Mouse (Mus musculus) hindbrain, embryonic 13.5 days (tissue): Measurements from ENCODE around the gene Pacrg. TPM values are rescaled to one million over a fixed set of nuclear protein-coding genes. Genes with fewer than 3 reads are reported as not detected.
A peak's percentile ranks its signal among the peaks of the same experiment; 100 is the strongest.

Source experiments
- ATAC-seq: fragments of 200-750 bp; cut with Nextera tagmentation; 2 replicates; pipeline ENCODE4 v1.8.0; 2017; ENCODE audit warnings: moderate TSS enrichment; ENCODE audit not compliant: low FRiP score
- H3K27ac ChIP-seq: fragments of 300-500 bp; sonication (generic); 2 replicates; pipeline ENCODE4 v1.5.1; 2015; ENCODE audit warnings: inconsistent platforms, mild to moderate bottlenecking, moderate library complexity
- H3K27me3 ChIP-seq: fragments of 300-500 bp; sonication (generic); 2 replicates; pipeline ENCODE4 v1.6.1; 2015; ENCODE audit warnings: mild to moderate bottlenecking, inconsistent platforms
- H3K36me3 ChIP-seq: fragments of 300-500 bp; sonication (generic); 2 replicates; pipeline ENCODE4 v1.6.1; 2015; ENCODE audit warnings: mild to moderate bottlenecking, inconsistent platforms
- H3K4me1 ChIP-seq: fragments of 300-500 bp; sonication (generic); replicated peaks from 2 replicates; pipeline ENCODE4 v1.6.1; 2015; ENCODE audit warnings: inconsistent platforms
- H3K4me2 ChIP-seq: fragments of 300-500 bp; sonication (generic); 2 replicates; pipeline ENCODE4 v1.6.1; 2015; ENCODE audit warnings: inconsistent platforms, mild to moderate bottlenecking, moderate library complexity
- H3K4me3 ChIP-seq: fragments of 300-500 bp; sonication (generic); 2 replicates; pipeline ENCODE4 v1.5.1; 2015; ENCODE audit warnings: mild to moderate bottlenecking, inconsistent platforms
- H3K9ac ChIP-seq: fragments of 300-500 bp; sonication (generic); 2 replicates; pipeline ENCODE4 v1.6.1; 2015; ENCODE audit warnings: mild to moderate bottlenecking, inconsistent platforms
- H3K9me3 ChIP-seq: fragments of 300-500 bp; sonication (generic); 2 replicates; pipeline ENCODE4 v1.6.1; 2016; ENCODE audit warnings: inconsistent platforms
- WGBS: fragments of 180-500 bp; shearing (Covaris S2); methylation state at CpG from one replicate; pipeline ENCODE4 v1.1.7; 2015; 5-methylcytosine and 5-hydroxymethylcytosine counted together
- polyA plus RNA-seq: library from polyadenylated mRNA; unstranded; fragments of >200 nt; fragmentation: Nextera tagmentation; extraction: Ambion mirVana; gene quantifications from 2 replicates; pipeline ENCODE4 v1.2.1, GENCODE M21; 2015

Pacrg gene
- polyA plus RNA-seq, 1 experiment from 2014 or later: 18.8 TPM

DNA sequence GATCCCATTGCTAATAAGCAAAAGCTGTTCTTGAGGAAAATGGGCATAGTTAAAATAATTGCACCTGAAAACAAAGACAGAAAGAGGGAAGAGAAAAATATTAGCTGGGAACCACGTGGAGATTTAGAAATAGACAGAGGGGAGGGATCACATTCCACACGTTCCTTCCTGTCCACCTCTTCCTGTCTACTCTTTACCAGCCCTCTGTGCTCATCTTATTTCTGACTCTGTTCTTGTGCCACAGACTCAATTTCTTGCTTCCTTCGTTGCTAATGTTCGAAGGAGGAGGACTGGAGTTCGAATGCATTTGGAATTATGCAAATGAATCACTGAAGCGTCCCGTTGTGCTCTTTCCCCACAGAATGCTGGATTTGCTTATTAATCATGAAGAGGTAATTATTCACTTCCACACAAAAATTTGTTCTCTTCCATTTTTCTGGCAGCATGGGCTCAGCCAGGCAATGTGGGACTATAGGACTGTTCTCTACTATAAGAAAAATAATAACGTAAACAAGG is 204.1 kb downstream of the Pacrg start:
- Histone ChIP-seq H3K4me1 (peaks cover 2% of the 10 kb centered on the region), H3K4me2 (no peak overlapping the region), H3K27ac (no peak overlapping the region), H3K9ac (no peak overlapping the region), H3K36me3 (no peaks in the 10 kb centered on the region), H3K9me3 (no peaks in the 10 kb centered on the region), H3K4me3 (no peak overlapping the region), H3K27me3 (no peaks in the 10 kb centered on the region)
- WGBS: 53% methylated on average over 8 of the region's 8 CpGs
- ATAC-seq: no peak

DNA sequence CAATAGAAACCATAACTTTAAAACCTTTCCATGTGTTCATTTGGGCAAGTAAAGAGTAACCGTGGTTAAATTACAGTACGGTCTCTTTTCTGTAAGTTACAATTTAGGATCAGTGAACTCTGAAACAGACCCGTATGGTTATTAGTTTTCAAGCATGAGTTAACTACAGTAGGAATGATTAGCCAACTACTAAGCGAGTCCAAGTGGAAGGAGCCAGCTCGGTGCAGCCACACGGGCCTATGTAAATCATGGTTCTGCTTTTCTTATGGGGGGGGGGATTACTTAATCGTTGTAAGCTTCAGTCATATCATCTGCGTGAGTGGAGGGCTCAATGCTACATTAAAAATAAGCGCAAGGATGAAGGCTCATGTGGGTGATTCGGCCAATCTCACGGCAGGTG is 204.6 kb downstream of the Pacrg start:
- WGBS: 92% methylated on average over 11 of the region's 11 CpGs
- Histone ChIP-seq H3K4me3 (no peak overlapping the region), H3K27ac (no peak overlapping the region), H3K4me2 (no peak overlapping the region), H3K4me1 (peaks cover 7% of the 10 kb centered on the region), H3K36me3 (no peaks in the 10 kb centered on the region), H3K9me3 (no peaks in the 10 kb centered on the region), H3K9ac (no peak overlapping the region), H3K27me3 (no peaks in the 10 kb centered on the region)
- ATAC-seq: no peak

DNA sequence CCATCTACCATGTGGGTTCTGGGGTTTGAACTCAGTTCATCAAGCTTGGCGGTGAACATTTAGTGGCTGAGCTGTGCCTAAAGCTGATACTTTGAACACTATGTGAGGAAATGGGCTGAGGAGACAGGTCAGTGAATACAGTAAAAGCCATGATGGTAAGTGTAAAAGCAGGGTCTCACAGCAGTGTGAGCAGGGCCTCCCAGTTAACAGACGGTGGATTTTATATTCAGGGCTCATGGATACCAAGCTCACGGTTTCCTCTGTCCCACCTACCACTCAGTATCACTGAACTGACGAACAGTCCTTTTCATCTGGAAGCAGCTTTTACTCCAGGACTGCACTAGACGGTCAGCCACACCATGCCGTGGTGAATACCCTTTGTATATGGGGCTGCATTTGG is 205.1 kb downstream of the Pacrg start:
- H3K4me1 ChIP-seq: peaks cover 11% of the 10 kb centered on the region
- H3K27me3 ChIP-seq: no peaks in the 10 kb centered on the region
- H3K4me2 ChIP-seq: no peak overlapping the region
- no peaks in the 10 kb centered on the region for H3K36me3 ChIP-seq
- H3K9me3 ChIP-seq: no peaks in the 10 kb centered on the region
- 92% methylated on average over 6 of the region's 6 CpGs for WGBS
- no peak overlapping the region for H3K4me3 ChIP-seq
- H3K27ac ChIP-seq: no peak overlapping the region
- ATAC-seq: no peak
- H3K9ac ChIP-seq: no peak overlapping the region

DNA sequence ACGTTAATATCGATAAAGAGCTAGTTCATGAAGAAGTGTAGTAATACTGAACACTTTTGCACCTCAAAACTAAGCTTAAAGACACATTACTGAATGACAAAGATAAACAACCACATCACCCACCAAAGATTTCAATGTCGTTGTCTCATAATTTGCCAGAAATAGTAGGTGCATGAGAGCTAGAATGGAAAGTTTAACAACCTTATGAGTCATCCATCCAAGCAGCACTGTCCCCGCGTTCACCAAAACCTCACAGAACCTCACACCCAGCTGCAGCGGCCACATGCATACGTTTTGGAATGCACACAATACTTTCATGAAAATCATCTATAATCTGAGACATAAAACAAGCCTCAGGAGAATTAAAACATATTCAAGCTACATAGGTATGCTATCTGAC is 206.3 kb downstream of the Pacrg start:
- WGBS: 94% methylated on average over 7 of the region's 7 CpGs
- Histone ChIP-seq H3K4me1 (peaks cover 19% of the 10 kb centered on the region), H3K27me3 (no peaks in the 10 kb centered on the region), H3K36me3 (no peaks in the 10 kb centered on the region), H3K4me3 (no peak overlapping the region), H3K4me2 (no peak overlapping the region), H3K9ac (no peak overlapping the region), H3K9me3 (no peaks in the 10 kb centered on the region), H3K27ac (no peak overlapping the region)
- ATAC-seq: no peak

DNA sequence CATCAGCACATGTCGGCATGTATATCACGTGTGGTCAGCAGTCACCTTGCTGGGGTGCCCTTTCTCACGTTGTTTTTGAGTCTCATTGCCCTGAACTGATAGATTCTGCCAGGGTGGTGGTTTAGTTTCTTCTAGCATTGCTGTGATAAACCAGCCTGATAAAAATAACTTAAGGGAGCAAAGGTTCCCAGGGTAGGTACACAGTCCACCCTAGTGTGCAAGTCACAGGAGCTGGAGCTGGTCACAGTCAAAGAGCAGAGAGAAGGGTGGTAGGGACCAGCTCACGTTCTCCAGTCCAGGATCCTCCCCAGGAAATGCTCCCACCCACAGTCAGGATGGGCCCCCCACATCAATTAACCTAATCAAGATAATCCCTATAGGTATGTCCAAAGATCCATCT is 211.9 kb downstream of the Pacrg start:
- Histone ChIP-seq H3K9ac (no peak overlapping the region), H3K4me1 (peaks cover 39% of the 10 kb centered on the region), H3K9me3 (no peaks in the 10 kb centered on the region), H3K4me3 (no peak overlapping the region), H3K36me3 (no peaks in the 10 kb centered on the region), H3K4me2 (no peak overlapping the region), H3K27me3 (no peaks in the 10 kb centered on the region), H3K27ac (no peak overlapping the region)
- 90% methylated on average over 4 of the region's 4 CpGs for WGBS
- no peak for ATAC-seq

DNA sequence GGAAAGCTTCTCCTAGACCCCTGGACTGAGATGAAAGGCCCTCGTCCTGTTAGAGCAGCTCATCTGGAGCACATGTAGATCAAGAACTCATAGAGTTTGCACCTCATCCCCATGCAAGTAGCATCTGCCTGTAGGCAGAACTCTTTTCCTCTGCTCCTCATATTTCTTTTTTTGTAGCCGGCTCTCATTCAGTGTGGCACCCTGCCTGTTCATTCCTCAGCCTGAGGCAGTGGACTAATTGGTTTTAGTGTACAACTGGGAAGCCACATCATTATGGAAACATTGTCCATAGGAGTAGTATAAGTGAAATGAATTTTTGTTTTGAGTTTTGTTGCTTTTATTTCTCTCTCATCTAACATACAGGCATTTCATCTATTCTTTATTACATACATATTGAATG is 212.6 kb downstream of the Pacrg start:
- Histone ChIP-seq H3K27me3 (no peaks in the 10 kb centered on the region), H3K9me3 (no peaks in the 10 kb centered on the region), H3K9ac (no peak overlapping the region), H3K27ac (no peak overlapping the region), H3K4me1 (peaks cover 39% of the 10 kb centered on the region), H3K4me3 (no peak overlapping the region), H3K36me3 (no peaks in the 10 kb centered on the region), H3K4me2 (no peak overlapping the region)
- WGBS: 49% methylated on average over 2 of the region's 2 CpGs
- ATAC-seq: no peak

DNA sequence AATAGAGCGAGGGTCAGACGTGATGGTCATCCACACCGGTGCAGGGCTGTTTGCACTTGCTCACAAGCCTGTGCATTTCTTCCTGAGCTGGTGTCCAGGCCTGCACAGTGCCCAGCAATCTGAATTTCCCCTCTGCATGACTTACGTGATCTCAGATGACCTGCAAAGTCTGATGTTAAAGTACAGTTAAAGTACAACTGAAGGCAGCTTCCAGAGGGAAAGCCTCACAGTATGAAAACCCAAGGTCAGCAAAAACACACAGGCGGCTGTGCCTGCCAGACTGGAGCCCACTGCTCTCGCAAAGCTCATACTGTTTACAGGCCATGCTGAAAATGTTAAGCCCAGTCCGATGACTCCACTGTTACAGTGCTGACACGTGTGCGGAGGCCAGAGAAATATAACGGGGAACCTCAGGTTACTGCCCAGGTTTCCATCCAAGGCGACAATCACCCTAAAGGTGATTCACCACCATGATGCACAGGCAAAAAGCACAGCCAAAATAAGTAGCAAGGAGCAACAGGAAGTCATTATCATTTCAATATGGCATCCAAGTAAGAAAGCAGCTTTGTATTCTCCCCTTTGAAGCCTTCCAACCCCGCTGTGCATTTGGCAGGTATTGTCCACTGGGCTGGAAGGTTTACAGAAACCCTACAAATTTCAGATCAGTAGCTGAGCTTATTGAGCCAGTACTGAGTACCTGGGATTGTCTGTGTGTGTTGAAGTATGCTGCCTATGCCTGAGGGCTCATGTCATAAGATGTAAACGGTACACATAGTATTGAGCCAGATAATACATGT is 213.6 kb downstream of the Pacrg start:
- Histone ChIP-seq H3K27me3 (no peaks in the 10 kb centered on the region), H3K36me3 (no peaks in the 10 kb centered on the region), H3K9me3 (no peaks in the 10 kb centered on the region), H3K4me3 (no peak overlapping the region), H3K9ac (no peak overlapping the region), H3K4me1 (peaks cover 39% of the 10 kb centered on the region), H3K27ac (no peak overlapping the region), H3K4me2 (no peak overlapping the region)
- whole genome bisulfite sequencing: 65% methylated on average over 13 of the region's 13 CpGs
- no peak for ATAC-seq

DNA sequence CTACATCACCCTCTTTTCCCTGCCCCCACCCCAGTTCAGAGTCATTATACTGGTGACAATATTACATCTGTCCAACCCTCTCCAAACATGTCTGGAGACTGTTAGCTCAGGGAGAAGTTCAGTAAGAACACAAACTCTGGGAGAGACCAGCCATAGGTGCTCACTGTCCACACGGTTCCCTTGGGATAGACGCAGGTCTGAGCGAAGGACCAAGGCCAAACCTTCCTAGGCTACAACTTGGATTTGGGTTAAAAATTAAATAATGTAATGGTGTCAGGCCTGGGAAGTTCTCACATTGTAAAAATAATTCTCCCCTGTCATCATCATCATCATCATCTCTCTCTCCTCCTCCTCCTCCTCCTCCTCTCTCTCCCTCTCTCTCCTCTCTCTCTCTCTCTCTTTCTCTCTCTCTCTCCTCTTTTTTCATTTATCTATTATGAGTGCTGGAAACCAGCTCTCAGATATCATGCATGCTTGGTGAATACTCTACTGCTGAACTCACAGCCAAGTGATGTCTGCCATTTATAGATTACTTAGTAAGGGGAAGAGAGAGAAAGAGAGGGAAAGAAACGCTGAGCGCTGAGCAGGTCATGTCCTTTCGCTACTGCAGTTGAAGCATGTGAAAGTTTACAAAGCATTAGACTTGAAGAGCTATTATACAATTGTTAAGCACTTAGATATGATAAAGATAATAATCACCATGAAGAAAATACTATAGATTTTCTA is 215.2 kb downstream of the Pacrg start:
- Histone ChIP-seq H3K9me3 (no peaks in the 10 kb centered on the region), H3K4me1 (peaks cover 26% of the 10 kb centered on the region), H3K27ac (no peak overlapping the region), H3K9ac (no peak overlapping the region), H3K27me3 (no peaks in the 10 kb centered on the region), H3K36me3 (no peaks in the 10 kb centered on the region), H3K4me2 (no peak overlapping the region), H3K4me3 (no peak overlapping the region)
- no peak for ATAC-seq
- WGBS: 92% methylated on average over 6 of the region's 6 CpGs

DNA sequence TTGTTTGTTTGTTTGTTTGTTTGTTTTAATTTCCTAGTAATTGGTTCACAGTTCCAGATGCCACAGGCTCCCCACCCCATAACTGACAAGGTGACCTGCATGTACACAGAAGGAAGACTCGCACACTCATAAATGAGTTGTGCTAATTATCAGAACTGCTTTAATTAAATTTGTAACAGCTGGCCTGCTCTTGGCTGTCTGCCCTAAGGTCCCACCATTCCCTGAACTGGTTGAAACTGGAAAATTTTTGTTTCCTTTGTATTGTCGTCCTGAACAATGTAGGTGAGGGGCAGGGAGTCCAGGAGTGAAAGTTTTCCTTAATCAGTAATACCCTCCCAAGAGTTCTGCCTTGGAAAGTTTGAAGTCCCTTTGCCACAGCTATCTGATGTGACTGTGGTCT is 219.5 kb downstream of the Pacrg start:
- no peaks in the 10 kb centered on the region for H3K9me3 ChIP-seq
- no peak overlapping the region for H3K4me2 ChIP-seq
- H3K4me1 ChIP-seq: peaks cover 16% of the 10 kb centered on the region
- H3K9ac ChIP-seq: no peak overlapping the region
- no peaks in the 10 kb centered on the region for H3K27me3 ChIP-seq
- H3K36me3 ChIP-seq: no peaks in the 10 kb centered on the region
- H3K4me3 ChIP-seq: no peak overlapping the region
- ATAC-seq: no peak
- WGBS: 41% methylated on average over 2 of the region's 2 CpGs
- H3K27ac ChIP-seq: no peak overlapping the region

DNA sequence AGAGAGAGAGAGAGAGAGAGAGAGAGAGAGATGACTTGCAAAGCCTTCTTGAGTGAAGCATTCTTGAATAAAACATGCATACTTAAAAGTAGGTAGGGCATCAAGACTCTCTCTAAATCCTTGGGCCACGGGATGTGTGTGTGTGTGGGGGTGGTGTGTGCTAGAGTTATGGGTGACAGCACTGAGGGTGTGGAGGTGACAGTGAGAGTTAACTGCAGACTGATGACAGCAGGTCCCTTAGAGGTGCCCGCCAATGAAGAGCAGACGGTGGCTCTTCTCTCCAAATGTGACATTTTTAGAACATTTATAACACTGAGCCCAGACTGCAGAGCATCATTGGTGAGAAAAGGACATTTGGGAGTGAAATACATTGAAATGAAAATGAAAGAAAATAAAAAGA is 220.2 kb downstream of the Pacrg start:
- Histone ChIP-seq H3K4me2 (no peak overlapping the region), H3K4me1 (peaks cover 16% of the 10 kb centered on the region), H3K27ac (no peak overlapping the region), H3K4me3 (no peak overlapping the region), H3K36me3 (no peaks in the 10 kb centered on the region), H3K9me3 (no peaks in the 10 kb centered on the region), H3K9ac (no peak overlapping the region), H3K27me3 (no peaks in the 10 kb centered on the region)
- no peak for ATAC-seq
- WGBS: 77% methylated on average over 3 of the region's 3 CpGs

DNA sequence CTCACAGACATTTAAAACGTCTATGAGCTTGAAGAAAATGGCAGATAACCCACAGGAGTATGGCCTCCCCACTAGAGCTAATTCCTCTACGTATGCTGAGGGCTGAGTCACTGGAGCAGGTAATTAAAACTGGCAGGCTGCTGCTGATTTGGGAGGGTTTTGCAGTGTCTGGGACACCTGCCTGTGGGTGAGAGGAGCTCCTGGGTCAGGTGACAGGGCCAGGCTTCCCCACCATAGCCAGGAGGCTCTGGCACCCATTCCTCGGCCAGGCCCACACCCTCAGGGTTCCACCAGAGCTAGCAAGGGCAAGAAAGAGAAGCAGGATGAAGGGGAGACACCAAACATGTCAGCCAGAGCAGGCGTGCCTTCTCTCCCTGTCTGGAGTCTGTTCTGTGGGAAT is 222.5 kb downstream of the Pacrg start:
- Histone ChIP-seq H3K4me1 (peaks cover 16% of the 10 kb centered on the region), H3K4me2 (no peak overlapping the region), H3K27me3 (no peaks in the 10 kb centered on the region), H3K9me3 (no peaks in the 10 kb centered on the region), H3K27ac (peak overlapping the region; percentile 40; the same call in 1 of the 2 replicates), H3K4me3 (no peak overlapping the region), H3K9ac (no peak overlapping the region), H3K36me3 (no peaks in the 10 kb centered on the region)
- 53% methylated on average over 4 of the region's 4 CpGs for WGBS
- no peak for ATAC-seq

DNA sequence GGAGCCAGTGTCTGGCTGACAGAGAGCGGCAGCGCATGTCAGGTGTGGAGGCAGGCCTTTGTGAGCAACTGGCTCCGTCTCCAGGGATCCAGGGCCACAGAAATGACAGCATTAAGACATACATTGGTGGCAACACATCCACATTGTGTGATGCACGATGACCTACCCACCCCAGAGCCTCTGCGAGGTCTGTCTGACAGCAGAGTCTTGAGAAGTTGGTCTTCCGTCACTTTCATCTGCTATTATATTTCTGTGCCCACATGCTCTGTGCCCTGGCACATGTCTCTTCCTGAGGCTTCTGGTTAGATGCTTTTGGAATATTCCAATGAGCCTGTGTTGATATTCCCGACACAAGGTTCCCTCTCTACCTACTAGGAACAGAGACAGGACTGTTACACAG is 224.5 kb downstream of the Pacrg start:
- no peak overlapping the region for H3K4me2 ChIP-seq
- WGBS: 81% methylated on average over 7 of the region's 7 CpGs
- no peak for ATAC-seq
- no peaks in the 10 kb centered on the region for H3K9me3 ChIP-seq
- H3K27me3 ChIP-seq: no peaks in the 10 kb centered on the region
- no peaks in the 10 kb centered on the region for H3K36me3 ChIP-seq
- no peak overlapping the region for H3K4me3 ChIP-seq
- H3K4me1 ChIP-seq: peaks cover 16% of the 10 kb centered on the region
- H3K9ac ChIP-seq: no peak overlapping the region
- H3K27ac ChIP-seq: no peak overlapping the region

DNA sequence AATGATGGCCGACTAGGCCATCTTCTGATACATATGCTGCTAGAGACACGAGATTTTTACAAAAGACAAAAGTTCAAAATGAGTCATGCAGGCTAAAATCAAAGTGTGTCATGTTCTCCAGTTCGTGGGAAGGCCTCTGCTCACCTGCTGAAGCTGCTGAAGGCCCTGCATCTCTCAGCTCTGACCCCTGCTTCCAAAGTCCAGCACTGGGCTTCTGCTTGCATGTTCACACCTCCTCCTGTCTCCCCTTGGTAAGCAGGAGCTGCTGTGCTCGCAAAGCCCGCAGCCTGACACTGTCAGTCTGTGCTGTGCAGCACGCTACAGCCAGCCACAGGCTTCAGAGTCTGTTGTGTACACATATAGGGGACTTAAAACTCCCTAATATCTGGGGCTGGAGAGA is 225.4 kb downstream of the Pacrg start:
- no peak overlapping the region for H3K4me2 ChIP-seq
- no peaks in the 10 kb centered on the region for H3K36me3 ChIP-seq
- no peak overlapping the region for H3K27ac ChIP-seq
- ATAC-seq: no peak
- H3K27me3 ChIP-seq: no peaks in the 10 kb centered on the region
- 92% methylated on average over 6 of the region's 6 CpGs for WGBS
- no peak overlapping the region for H3K4me3 ChIP-seq
- H3K9me3 ChIP-seq: no peaks in the 10 kb centered on the region
- no peak overlapping the region for H3K9ac ChIP-seq
- H3K4me1 ChIP-seq: peaks cover 16% of the 10 kb centered on the region
